In the genomic region with DNA sequence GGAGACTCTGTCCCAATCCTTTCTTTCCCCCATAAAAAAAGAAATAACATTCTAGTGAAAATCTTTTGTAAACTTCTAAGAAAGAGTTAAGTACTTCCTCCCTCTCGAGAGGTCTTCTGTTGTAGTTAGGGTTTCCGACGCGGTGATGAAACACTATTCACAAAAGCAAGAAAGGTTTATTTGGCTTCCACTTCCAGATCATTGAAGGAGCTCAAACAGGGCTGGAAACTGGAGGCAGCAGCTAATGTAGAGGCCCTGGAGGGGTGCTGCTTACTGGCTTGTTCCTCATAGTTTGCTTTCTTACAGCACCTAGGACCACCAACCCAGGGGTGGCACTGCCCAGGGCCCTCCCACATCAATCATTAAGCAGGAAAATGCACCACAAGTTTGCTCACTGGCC, we compare ENCODE assay signal across 21 mouse cellular contexts. TPM values are rescaled to one million over a fixed set of nuclear protein-coding genes. Genes with fewer than 3 reads are reported as not detected.
A peak's percentile ranks its signal among the peaks of the same experiment; 100 is the strongest.
DNase-seq lines count a peak whose midpoint lies in the region; ATAC-seq and TF ChIP-seq lines count a peak whose summit lies in the region.
"Had no signal": no experiment of that assay in that cellular context is flagged by ENCODE, and none has a peak within 500 bp of the region (broad histone marks: within the 10 kb centered on the region; RNA-seq: fewer than 3 reads in every experiment).

No protein-coding gene starts in this region.

- peak; percentile 42 for DNase-seq in liver, adult 2 months (ENCODE audit: extremely low read depth, low read depth, low spot score)
- DNase-seq in liver = no peak
- DNase-seq in lung, postnatal 14 days = no peak
- peak; percentile 92 for DNase-seq in lung, postnatal 0 days (ENCODE audit: low spot score)
- DNase-seq in thymus, postnatal 10 days (ENCODE audit: low spot score in 2 of 2) = no peak
- DNase-seq in testis, postnatal 14 days (ENCODE audit: low spot score) = no peak
- DNase-seq: adrenal gland, postnatal 10 days; B cell, adult 2 months; cerebellum, adult 11-12 months; cerebellum, adult 9-10 months; cerebellum, postnatal 36 days; gastrocnemius, adult 2 months; gastrocnemius, postnatal 25 days; heart, adult 11 months; heart, postnatal 4 days had no signal

- H3K27ac ChIP-seq in liver, adult 2 months (replicated peaks; ENCODE audit: insufficient read depth, low read depth, low read length) = peak overlapping the region; percentile 28; the same call in 1 of the 2 replicates
- H3K27ac ChIP-seq in lung, embryonic 15.5 days = peak overlapping the region; percentile 41
- peak overlapping the region; percentile 51; the same call in 1 of the 2 replicates for H3K27ac ChIP-seq in lung, postnatal 0 days (ENCODE audit: low read length)
- H3K27ac ChIP-seq: embryonic facial prominence, embryonic 10.5 days; forebrain, embryonic 13.5 days; gastrocnemius, adult 2 months; heart, embryonic 13.5 days; hindbrain, embryonic 13.5 days had no signal

- peaks cover 35% of the 10 kb centered on the region for H3K79me2 ChIP-seq in liver, adult 2 months (ENCODE audit: control insufficient read depth, insufficient read depth, low read length)

- TF ChIP-seq CTCF in liver, adult 2 months (IDR thresholded peaks at IDR 0.05; ENCODE audit: low read depth, low read length) = no peak
- no peak for TF ChIP-seq CTCF in lung, postnatal 0 days (IDR thresholded peaks at IDR 0.05)

- WGBS in liver, adult 2 months = 7% methylated on average over 4 of the region's 4 CpGs
- WGBS in lung, embryonic 15.5 days = 41% methylated on average over 4 of the region's 4 CpGs
- 9% methylated on average over 4 of the region's 4 CpGs for WGBS in lung, postnatal 0 days

- H3K27me3 ChIP-seq in liver, adult 2 months (ENCODE audit: control insufficient read depth, insufficient read depth, low read length) = no peaks in the 10 kb centered on the region
- no peaks in the 10 kb centered on the region for H3K27me3 ChIP-seq in lung, embryonic 15.5 days
- no peaks in the 10 kb centered on the region for H3K27me3 ChIP-seq in lung, postnatal 0 days (replicated peaks; ENCODE audit: insufficient read depth, low read length)
- H3K27me3 ChIP-seq: forebrain, embryonic 13.5 days; heart, embryonic 13.5 days; hindbrain, embryonic 13.5 days had no signal

- no peak for ATAC-seq in lung, embryonic 15.5 days (ENCODE audit: borderline replicate concordance, extremely low read depth, low FRiP score, low TSS enrichment)
- ATAC-seq in lung, postnatal 0 days = peak; percentile 80
- peak; percentile 38 for ATAC-seq in megakaryocyte, adult 5-6 weeks (ENCODE audit: poor library complexity, severe bottlenecking)
- ATAC-seq: forebrain, embryonic 13.5 days had no signal

- peaks cover 26% of the 10 kb centered on the region for H3K4me1 ChIP-seq in liver, adult 2 months (ENCODE audit: control insufficient read depth, insufficient read depth, low read length)
- H3K4me1 ChIP-seq in lung, embryonic 15.5 days = peaks cover 36% of the 10 kb centered on the region
- peaks cover 21% of the 10 kb centered on the region; the same call in 1 of the 2 replicates for H3K4me1 ChIP-seq in lung, postnatal 0 days (ENCODE audit: insufficient read depth, low read depth, low read length)

- H3K4me3 ChIP-seq in liver, adult 2 months (ENCODE audit: insufficient read depth, low read depth, low read length) = no peak overlapping the region
- no peak overlapping the region for H3K4me3 ChIP-seq in lung, embryonic 15.5 days
- no peak overlapping the region for H3K4me3 ChIP-seq in lung, postnatal 0 days (ENCODE audit: low read depth, low read length)
- H3K4me3 ChIP-seq: embryonic facial prominence, embryonic 10.5 days; forebrain, embryonic 13.5 days; gastrocnemius, adult 2 months; heart, embryonic 13.5 days; hindbrain, embryonic 13.5 days had no signal

- H3K36me3 ChIP-seq in liver, adult 2 months (ENCODE audit: control insufficient read depth, insufficient read depth, low read length) = peaks cover 18% of the 10 kb centered on the region
- peaks cover 37% of the 10 kb centered on the region for H3K36me3 ChIP-seq in lung, embryonic 15.5 days
- H3K36me3 ChIP-seq in lung, postnatal 0 days (ENCODE audit: insufficient read depth, low read length) = peaks cover 15% of the 10 kb centered on the region

- no peaks in the 10 kb centered on the region for H3K9me3 ChIP-seq in lung, embryonic 15.5 days
- no peaks in the 10 kb centered on the region for H3K9me3 ChIP-seq in lung, postnatal 0 days (ENCODE audit: low read length)
- H3K9me3 ChIP-seq: embryonic facial prominence, embryonic 10.5 days; forebrain, embryonic 13.5 days; heart, embryonic 13.5 days; hindbrain, embryonic 13.5 days had no signal

- peak; percentile 72 for TF ChIP-seq EP300 in lung, postnatal 0 days (IDR thresholded peaks at IDR 0.05)

- no peak for TF ChIP-seq POLR2A in liver, adult 2 months (IDR thresholded peaks at IDR 0.05; ENCODE audit: extremely low read depth, insufficient read depth, low read length)

- no peak overlapping the region for H3K4me2 ChIP-seq in lung, embryonic 15.5 days
- 0 out of 2 replicates have a peak overlapping the region, but pooled peaks have one; percentile 6 for H3K4me2 ChIP-seq in lung, postnatal 0 days (replicated peaks; ENCODE audit: low read depth, low read length)
- H3K4me2 ChIP-seq: forebrain, embryonic 13.5 days; heart, embryonic 13.5 days; hindbrain, embryonic 13.5 days had no signal

- H3K9ac ChIP-seq in liver, adult 2 months (ENCODE audit: low read depth, low read length) = no peak overlapping the region
- H3K9ac ChIP-seq in lung, embryonic 15.5 days = no peak overlapping the region
- no peak overlapping the region for H3K9ac ChIP-seq in lung, postnatal 0 days (replicated peaks; ENCODE audit: low read depth)
- H3K9ac ChIP-seq: forebrain, embryonic 13.5 days; heart, embryonic 13.5 days; hindbrain, embryonic 13.5 days had no signal

RNA-seq across cellular contexts. Expression of a gene that starts 11.2 kb away (rescaled TPM):
- total RNA-seq in liver, adult 2 months (2014; rRNA removed) = 19.8 and 26.6 TPM in 2 replicates
- polyA plus RNA-seq in liver, adult 2 months (2012; rRNA removed) = 28.9 and 34.3 TPM in 2 replicates
- 33.6 and 39.6 TPM in 2 replicates for polyA plus RNA-seq in lung, embryonic 15.5 days (2015; fragmentation: Nextera tagmentation; extraction: Ambion mirVana)
- 41.0 and 46.4 TPM in 2 replicates for polyA plus RNA-seq in lung, postnatal 0 days (2015; fragmentation: Nextera tagmentation; extraction: Ambion mirVana)
- 33.7 and 36.5 TPM in 2 replicates for total RNA-seq in megakaryocyte, adult 5-6 weeks (2015)
- 35.1 and 38.1 TPM in 2 replicates for total RNA-seq in megakaryocyte, adult 5-6 weeks (2017)

RNA-seq across cellular contexts. Expression of a gene that starts 27.2 kb away (rescaled TPM):
- 36.9 and 42.5 TPM in 2 replicates for total RNA-seq in liver, adult 2 months (2014; rRNA removed)
- polyA plus RNA-seq in liver, adult 2 months (2012; rRNA removed) = 25.9 and 29.4 TPM in 2 replicates
- 62.4 and 65.1 TPM in 2 replicates for polyA plus RNA-seq in lung, embryonic 15.5 days (2015; fragmentation: Nextera tagmentation; extraction: Ambion mirVana)
- polyA plus RNA-seq in lung, postnatal 0 days (2015; fragmentation: Nextera tagmentation; extraction: Ambion mirVana) = 94.8 and 97.5 TPM in 2 replicates
- 31.0 and 35.4 TPM in 2 replicates for total RNA-seq in megakaryocyte, adult 5-6 weeks (2015)
- total RNA-seq in megakaryocyte, adult 5-6 weeks (2017) = 58.1 and 62.2 TPM in 2 replicates

RNA-seq across cellular contexts. Expression of a gene that starts 27.3 kb away (rescaled TPM):
- 12.8 and 13.3 TPM in 2 replicates for total RNA-seq in liver, adult 2 months (2014; rRNA removed)
- 6.8 and 8.0 TPM in 2 replicates for polyA plus RNA-seq in liver, adult 2 months (2012; rRNA removed)
- 24.7 and 25.9 TPM in 2 replicates for polyA plus RNA-seq in lung, embryonic 15.5 days (2015; fragmentation: Nextera tagmentation; extraction: Ambion mirVana)
- 16.1 and 16.5 TPM in 2 replicates for polyA plus RNA-seq in lung, postnatal 0 days (2015; fragmentation: Nextera tagmentation; extraction: Ambion mirVana)
- total RNA-seq in megakaryocyte, adult 5-6 weeks (2015) = 10.1 and 11.1 TPM in 2 replicates
- total RNA-seq in megakaryocyte, adult 5-6 weeks (2017) = 24.0 and 24.4 TPM in 2 replicates

RNA-seq across cellular contexts. Expression of a gene that starts 56.5 kb away (rescaled TPM):
- total RNA-seq in liver, adult 2 months (2014; rRNA removed) = 11.4 and 13.1 TPM in 2 replicates
- 8.3 and 11.8 TPM in 2 replicates for polyA plus RNA-seq in liver, adult 2 months (2012; rRNA removed)
- polyA plus RNA-seq in lung, embryonic 15.5 days (2015; fragmentation: Nextera tagmentation; extraction: Ambion mirVana) = 27.1 and 27.7 TPM in 2 replicates
- 48.4 and 50.5 TPM in 2 replicates for polyA plus RNA-seq in lung, postnatal 0 days (2015; fragmentation: Nextera tagmentation; extraction: Ambion mirVana)
- total RNA-seq in megakaryocyte, adult 5-6 weeks (2015) = 16.8 and 19.0 TPM in 2 replicates
- total RNA-seq in megakaryocyte, adult 5-6 weeks (2017) = 19.9 and 22.2 TPM in 2 replicates

Comparison
In these comparisons a context has a peak if more than half of its experiments do, and no peak if none do; other contexts are left out.
1. DNase-seq: peak in liver, adult 2 months (single experiment) and lung, postnatal 0 days (single experiment); none in liver (single experiment), lung, postnatal 14 days (single experiment), thymus, postnatal 10 days (0 of 2) and testis, postnatal 14 days (single experiment).
2. Peak in every context shown above with its lines, with median percentiles within 50 percentile points of each other: H3K27ac ChIP-seq.